Comparison of ENCODE assay signal across 16 mouse cellular contexts in the genomic region with DNA sequence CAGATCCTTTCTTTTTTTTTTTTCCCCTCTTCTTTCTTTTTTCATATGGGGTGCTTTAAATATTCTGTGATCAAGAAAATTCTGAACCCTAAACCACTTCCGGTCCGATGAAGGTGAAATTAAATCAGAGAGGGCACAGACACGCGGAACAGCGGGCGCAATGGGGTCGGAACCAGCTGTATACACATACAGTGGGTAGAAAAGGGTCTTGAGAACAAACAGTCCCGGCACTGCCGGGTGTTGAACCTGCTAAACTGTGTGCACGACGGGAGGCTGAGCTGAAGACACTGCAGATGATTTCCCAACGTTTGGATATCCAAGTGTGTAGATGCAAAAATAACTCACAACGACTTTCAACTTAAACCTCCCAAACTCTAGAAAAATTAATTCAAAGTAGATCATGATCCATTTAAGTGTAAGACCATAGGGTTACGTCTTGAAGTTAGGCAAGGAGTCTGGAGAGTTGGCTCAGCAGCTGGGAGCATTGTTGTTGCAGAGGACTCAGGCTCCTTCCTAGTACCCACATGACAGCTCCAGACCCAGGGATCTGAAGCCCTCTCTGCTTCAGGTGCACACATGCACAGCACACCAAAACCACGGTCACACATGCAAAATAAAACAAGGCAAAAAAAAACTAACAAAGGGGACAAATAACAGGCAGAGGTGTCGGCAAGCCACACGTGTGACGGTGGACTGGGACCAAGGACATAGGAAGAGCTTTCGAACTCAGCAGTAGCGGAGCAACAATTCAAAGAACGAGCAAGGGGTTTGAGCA.
"Had no signal": no experiment of that assay in that cellular context is flagged by ENCODE, and none has a peak within 500 bp of the region (broad histone marks: within the 10 kb centered on the region; RNA-seq: fewer than 3 reads in every experiment).

No protein-coding gene starts in this region.

- H3K27me3 ChIP-seq: neural tube, embryonic 13.5 days; neural tube, embryonic 15.5 days; stomach, embryonic 15.5 days had no signal

- H3K4me3 ChIP-seq: neural tube, embryonic 13.5 days; neural tube, embryonic 15.5 days; stomach, embryonic 15.5 days had no signal

- DNase-seq: retina, postnatal 1 day; right cerebral cortex, adult 18-20 months; right cerebral cortex, postnatal 14 days; right cerebral cortex, postnatal 25 days; right cerebral cortex, postnatal 4 days; spleen, adult 18-20 months; thymus, adult 18-20 months; thymus, adult 2 months; thymus, postnatal 14 days; thymus, postnatal 25 days; thymus, postnatal 36 days; thymus, postnatal 4 days had no signal

- H3K27ac ChIP-seq: neural tube, embryonic 13.5 days; neural tube, embryonic 15.5 days; stomach, embryonic 15.5 days; stomach, postnatal 0 days had no signal

- H3K36me3 ChIP-seq: neural tube, embryonic 13.5 days; neural tube, embryonic 15.5 days had no signal

- H3K9me3 ChIP-seq: neural tube, embryonic 13.5 days; neural tube, embryonic 15.5 days; stomach, embryonic 15.5 days had no signal

- H3K4me1 ChIP-seq: neural tube, embryonic 13.5 days; neural tube, embryonic 15.5 days; stomach, embryonic 15.5 days had no signal
